Mouse (Mus musculus): ENCODE measurements around the gene Txndc11. TPM values are rescaled to one million over a fixed set of nuclear protein-coding genes. Genes with fewer than 3 reads are reported as not detected.
A peak's percentile ranks its signal among the peaks of the same experiment; 100 is the strongest.

Txndc11 gene
- polyA plus RNA-seq, 1 experiment from 2014 or later: 25.1 TPM

Small RNA genes lying within 50 kb of the gene (microRNA-seq; reads per million reads assigned to microRNA genes)
- 315 reads per million, percentile 61 among the genes with 10 or more reads in this experiment for gene Gm23935

Other genes starting within 250 kb of the Txndc11 start
- 64.9 and 67.0 TPM in 2 replicates for gene Snn, start 73.7 kb downstream of the Txndc11 start, polyA plus RNA-seq (2016; fragmentation: Nextera tagmentation; extraction: Ambion mirVana)
- 61.7 and 65.1 TPM in 2 replicates for gene Litaf, start 68.5 kb downstream of the Txndc11 start, polyA plus RNA-seq (2016; fragmentation: Nextera tagmentation; extraction: Ambion mirVana)
- gene Zc3h7a, start 41.7 kb upstream of the Txndc11 start, polyA plus RNA-seq (2016; fragmentation: Nextera tagmentation; extraction: Ambion mirVana): 65.1 and 72.4 TPM in 2 replicates
- gene Rsl1d1, start 68.7 kb upstream of the Txndc11 start, polyA plus RNA-seq (2016; fragmentation: Nextera tagmentation; extraction: Ambion mirVana): 308 and 310 TPM in 2 replicates
- 93.2 and 98.4 TPM in 2 replicates for gene Gspt1, start 119.7 kb upstream of the Txndc11 start, polyA plus RNA-seq (2016; fragmentation: Nextera tagmentation; extraction: Ambion mirVana)
- not detected in 2 replicates for gene Tnfrsf17, start 179.2 kb upstream of the Txndc11 start, polyA plus RNA-seq (2016; fragmentation: Nextera tagmentation; extraction: Ambion mirVana)
- 8.1 and 9.8 TPM in 2 replicates for gene Snx29, start 188.3 kb upstream of the Txndc11 start, polyA plus RNA-seq (2016; fragmentation: Nextera tagmentation; extraction: Ambion mirVana)

Data from forebrain, embryonic 10.5 days (tissue).